Mouse (Mus musculus) CD4-positive, CD25-positive, alpha-beta regulatory T cell, adult 2 months (primary cell): ENCODE data around the gene Gna15.
A peak's percentile ranks its signal among the peaks of the same experiment; 100 is the strongest.

ENCODE experiments used
- DNase-seq: peaks from one replicate; pipeline ENCODE4 v3.0.0-alpha.2; 2012; ENCODE audit warnings: low read depth, low spot score

Gna15 gene

GRCm38 (mm10) chr10:81523570-81523969 is 455 bp downstream of the Gna15 start:
- DNase-seq = peak; percentile 56

GRCm38 (mm10) chr10:81523142-81523541 is 883 bp downstream of the Gna15 start:
- no peak for DNase-seq

GRCm38 (mm10) chr10:81519978-81520365 is 4.1 kb downstream of the Gna15 start:
- no peak for DNase-seq

- DNase-seq = no peak
These were observed 4.6 kb downstream of the Gna15 start for GRCm38 (mm10) chr10:81519227-81519977.

- DNase-seq = peak; percentile 87
These were observed 5.5 kb downstream of the Gna15 start for GRCm38 (mm10) chr10:81518546-81518945.

- DNase-seq = no peak
These were observed 6.8 kb downstream of the Gna15 start for GRCm38 (mm10) chr10:81517227-81517626.

- no peak for DNase-seq
These were observed 10.2 kb downstream of the Gna15 start for GRCm38 (mm10) chr10:81513798-81514197.

- DNase-seq = peak; percentile 85
These were observed 13.7 kb downstream of the Gna15 start for GRCm38 (mm10) chr10:81510246-81510810.

GRCm38 (mm10) chr10:81507691-81508489 is 16.1 kb downstream of the Gna15 start:
- DNase-seq = peak; percentile 81

GRCm38 (mm10) chr10:81507095-81507494 is 16.9 kb downstream of the Gna15 start:
- DNase-seq = no peak

GRCm38 (mm10) chr10:81505016-81505664 is 18.9 kb downstream of the Gna15 start:
- DNase-seq = peak; percentile 54

- DNase-seq = peak; percentile 94
These were observed 21.4 kb downstream of the Gna15 start for GRCm38 (mm10) chr10:81502658-81503057.

- DNase-seq = no peak
These were observed 22.2 kb downstream of the Gna15 start for GRCm38 (mm10) chr10:81501863-81502262.

- DNase-seq = no peak
These were observed 24.0 kb downstream of the Gna15 start, which contains the start of gene S1pr4 for GRCm38 (mm10) chr10:81500032-81500431. TSS of gene S1pr4 (minus strand) at chr10:81500132.

- peak; percentile 84 for DNase-seq
These were observed 24.6 kb downstream of the Gna15 start for GRCm38 (mm10) chr10:81499250-81499901.

- peak; percentile 53 for DNase-seq
These were observed 25.4 kb downstream of the Gna15 start for GRCm38 (mm10) chr10:81498316-81499249.

- DNase-seq = no peak
These were observed 26.4 kb downstream of the Gna15 start for GRCm38 (mm10) chr10:81497401-81498270.

- DNase-seq = no peak
These were observed 27.1 kb downstream of the Gna15 start for GRCm38 (mm10) chr10:81496969-81497368.

GRCm38 (mm10) chr10:81496264-81496901 is 27.6 kb downstream of the Gna15 start, which contains the start of gene Ncln:
TSS of gene Ncln (minus strand) at chr10:81496392.
- DNase-seq = peak; percentile 98
